Mouse (Mus musculus) midbrain, embryonic 15.5 days (tissue): ENCODE measurements at regions not wholly inside any gene's neighbourhood (a gene's known extent, or its start where the extent isn't known, plus 50 kb on each side); places are given as distances from the start of the nearest gene placed in this dataset.

Experiments
- ATAC-seq: fragments of 200-750 bp; cut with Nextera tagmentation; replicated peaks from 2 replicates; pipeline ENCODE4 v1.8.0; 2017; ENCODE audit warnings: moderate TSS enrichment
- H3K27ac ChIP-seq: fragments of 300-500 bp; sonication (generic); 2 replicates; pipeline ENCODE4 v1.5.1; 2015; ENCODE audit warnings: mild to moderate bottlenecking, inconsistent platforms
- H3K27me3 ChIP-seq: fragments of 300-500 bp; sonication (generic); replicated peaks from 2 replicates; pipeline ENCODE4 v1.6.1; 2015; ENCODE audit warnings: inconsistent platforms
- H3K36me3 ChIP-seq: fragments of 300-500 bp; sonication (generic); replicated peaks from 2 replicates; pipeline ENCODE4 v1.6.1; 2015; ENCODE audit warnings: inconsistent platforms
- H3K4me1 ChIP-seq: fragments of 300-500 bp; sonication (generic); 2 replicates; pipeline ENCODE4 v1.6.1; 2015; ENCODE audit warnings: inconsistent platforms
- H3K4me2 ChIP-seq: fragments of 300-500 bp; sonication (generic); 2 replicates; pipeline ENCODE4 v1.6.1; 2015; ENCODE audit warnings: inconsistent platforms, mild to moderate bottlenecking, moderate library complexity
- H3K4me3 ChIP-seq: fragments of 300-500 bp; sonication (generic); 2 replicates; pipeline ENCODE4 v1.5.1; 2015; ENCODE audit warnings: mild to moderate bottlenecking, inconsistent platforms
- H3K9ac ChIP-seq: fragments of 300-500 bp; sonication (generic); 2 replicates; pipeline ENCODE4 v1.6.1; 2015; ENCODE audit warnings: mild to moderate bottlenecking, inconsistent platforms
- H3K9me3 ChIP-seq: fragments of 300-500 bp; sonication (generic); 2 replicates; pipeline ENCODE4 v1.6.1; 2016; ENCODE audit warnings: inconsistent platforms
- WGBS: fragments of 180-500 bp; shearing (Covaris S2); methylation state at CpG from one replicate; pipeline ENCODE4 v1.1.7; 2015; ENCODE audit warnings: mixed read lengths; 5-methylcytosine and 5-hydroxymethylcytosine counted together

GRCm38 (mm10) chr7:36352761-36353160 is 345.2 kb upstream of the Tshz3 start:
- no peaks in the 10 kb centered on the region for H3K27me3 ChIP-seq
- H3K9me3 ChIP-seq: no peaks in the 10 kb centered on the region
- H3K4me3 ChIP-seq: no peak overlapping the region
- H3K4me1 ChIP-seq: no peaks in the 10 kb centered on the region
- no peak overlapping the region for H3K4me2 ChIP-seq
- H3K27ac ChIP-seq: no peak overlapping the region
- H3K9ac ChIP-seq: no peak overlapping the region
- 0 out of 2 replicates have a peak, but pooled peaks have one; percentile 27 for ATAC-seq
- 27% methylated on average over 2 of the region's 2 CpGs for WGBS
- H3K36me3 ChIP-seq: no peaks in the 10 kb centered on the region

DNA sequence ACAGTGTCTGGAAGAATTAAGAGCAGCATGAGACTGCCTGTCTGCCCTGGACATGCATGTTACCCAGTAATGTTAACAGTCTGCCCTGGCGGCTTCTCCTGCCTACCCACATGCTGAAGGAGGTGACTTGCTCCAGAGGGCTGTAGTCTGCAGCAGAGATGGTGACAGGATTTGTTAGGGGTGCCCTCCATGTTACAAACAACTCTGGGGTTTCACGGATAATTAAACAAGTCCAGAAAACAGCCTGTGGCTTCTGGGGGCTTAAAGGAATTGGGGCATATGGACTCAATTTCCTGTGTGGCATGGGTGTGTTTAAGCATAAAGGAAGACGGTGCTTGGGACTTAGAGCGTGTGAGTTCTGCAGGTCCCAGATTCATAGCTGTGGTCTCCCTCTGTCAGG is 347.3 kb upstream of the Tshz3 start:
- ATAC-seq: no peak
- no peaks in the 10 kb centered on the region for H3K36me3 ChIP-seq
- no peak overlapping the region for H3K9ac ChIP-seq
- H3K27me3 ChIP-seq: no peaks in the 10 kb centered on the region
- no peak overlapping the region for H3K27ac ChIP-seq
- 86% methylated on average over 4 of the region's 4 CpGs for WGBS
- H3K4me1 ChIP-seq: no peaks in the 10 kb centered on the region
- no peak overlapping the region for H3K4me2 ChIP-seq
- no peak overlapping the region for H3K4me3 ChIP-seq
- no peaks in the 10 kb centered on the region for H3K9me3 ChIP-seq

- Histone ChIP-seq H3K4me3 (no peak overlapping the region), H3K27ac (no peak overlapping the region), H3K27me3 (no peaks in the 10 kb centered on the region), H3K9ac (no peak overlapping the region), H3K4me2 (no peak overlapping the region), H3K36me3 (no peaks in the 10 kb centered on the region), H3K9me3 (no peaks in the 10 kb centered on the region), H3K4me1 (no peaks in the 10 kb centered on the region)
- 92% methylated on average over 8 of the region's 8 CpGs for WGBS
- ATAC-seq: no peak
Observed at GRCm38 (mm10) chr7:36348195-36348594, 349.7 kb upstream of the Tshz3 start.

DNA sequence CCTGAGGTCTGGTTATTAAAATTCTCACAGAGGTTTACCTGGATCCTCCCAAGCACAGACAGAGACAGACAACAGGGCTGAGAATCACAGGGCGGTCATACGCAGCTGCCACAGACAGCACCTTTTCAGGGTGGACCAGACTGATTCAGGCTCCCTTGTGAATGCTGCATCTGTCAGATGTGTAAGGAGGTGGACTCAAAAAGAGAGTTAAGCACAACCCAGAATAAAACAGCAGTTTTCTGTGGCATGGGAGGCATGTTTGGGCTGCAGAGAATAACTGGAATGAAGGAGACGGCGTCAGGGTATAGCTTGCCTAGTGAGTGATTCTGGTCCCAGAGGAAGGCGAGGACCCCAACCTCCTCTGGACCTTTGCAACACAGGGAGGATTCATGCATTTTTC is 363.1 kb upstream of the Tshz3 start:
- no peaks in the 10 kb centered on the region for H3K27me3 ChIP-seq
- no peak overlapping the region for H3K27ac ChIP-seq
- H3K4me1 ChIP-seq: 0 out of 2 replicates have a peak, but pooled peaks cover 4% of the 10 kb centered on the region
- no peak overlapping the region for H3K4me3 ChIP-seq
- H3K9ac ChIP-seq: no peak overlapping the region
- H3K9me3 ChIP-seq: no peaks in the 10 kb centered on the region
- ATAC-seq: no peak
- WGBS: 90% methylated on average over 5 of the region's 5 CpGs
- no peaks in the 10 kb centered on the region for H3K36me3 ChIP-seq
- H3K4me2 ChIP-seq: no peak overlapping the region

GRCm38 (mm10) chr7:36334091-36334490 is 363.8 kb upstream of the Tshz3 start:
- no peak overlapping the region for H3K9ac ChIP-seq
- H3K27me3 ChIP-seq: no peaks in the 10 kb centered on the region
- H3K4me2 ChIP-seq: no peak overlapping the region
- H3K27ac ChIP-seq: no peak overlapping the region
- no peaks in the 10 kb centered on the region for H3K9me3 ChIP-seq
- ATAC-seq: no peak
- H3K36me3 ChIP-seq: no peaks in the 10 kb centered on the region
- H3K4me3 ChIP-seq: no peak overlapping the region
- WGBS: 52% methylated on average over 5 of the region's 5 CpGs
- 0 out of 2 replicates have a peak, but pooled peaks cover 4% of the 10 kb centered on the region for H3K4me1 ChIP-seq

DNA sequence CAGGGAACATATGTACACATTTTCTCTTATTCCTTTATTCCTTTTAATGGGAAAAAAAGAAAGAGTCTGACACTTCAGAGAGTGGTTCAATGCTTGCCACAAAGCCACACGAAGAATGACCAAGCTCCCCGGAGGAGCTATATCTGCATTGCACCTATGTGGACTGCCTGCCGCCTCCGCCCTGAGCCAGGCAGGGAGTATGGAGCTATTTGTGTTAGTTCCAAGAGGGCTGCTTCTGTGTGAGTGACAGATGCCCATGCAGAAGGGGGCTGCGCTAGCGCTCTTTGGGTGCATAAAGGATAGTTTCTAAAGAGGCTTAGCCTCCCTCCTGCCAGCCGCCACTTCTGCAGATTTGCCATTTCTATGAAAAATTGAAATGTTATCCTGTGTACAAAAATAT is 365.3 kb upstream of the Tshz3 start:
- no peak overlapping the region for H3K9ac ChIP-seq
- 0 out of 2 replicates have a peak, but pooled peaks cover 4% of the 10 kb centered on the region for H3K4me1 ChIP-seq
- ATAC-seq: no peak
- no peak overlapping the region for H3K4me3 ChIP-seq
- no peak overlapping the region for H3K27ac ChIP-seq
- no peaks in the 10 kb centered on the region for H3K36me3 ChIP-seq
- no peaks in the 10 kb centered on the region for H3K9me3 ChIP-seq
- no peaks in the 10 kb centered on the region for H3K27me3 ChIP-seq
- no peak overlapping the region for H3K4me2 ChIP-seq
- WGBS: 79% methylated on average over 7 of the region's 7 CpGs

- no peak overlapping the region for H3K4me3 ChIP-seq
- 94% methylated on average over 2 of the region's 2 CpGs for WGBS
- H3K4me1 ChIP-seq: no peaks in the 10 kb centered on the region
- no peaks in the 10 kb centered on the region for H3K9me3 ChIP-seq
- no peak for ATAC-seq
- H3K9ac ChIP-seq: no peak overlapping the region
- H3K4me2 ChIP-seq: no peak overlapping the region
- no peaks in the 10 kb centered on the region for H3K27me3 ChIP-seq
- no peaks in the 10 kb centered on the region for H3K36me3 ChIP-seq
- no peak overlapping the region for H3K27ac ChIP-seq
Observed at GRCm38 (mm10) chr7:36328141-36328540, 369.8 kb upstream of the Tshz3 start.

- 81% methylated on average over 1 of the region's 1 CpGs for WGBS
- ATAC-seq: no peak
- Histone ChIP-seq H3K36me3 (no peaks in the 10 kb centered on the region), H3K27ac (no peak overlapping the region), H3K4me2 (no peak overlapping the region), H3K4me3 (no peak overlapping the region), H3K27me3 (no peaks in the 10 kb centered on the region), H3K4me1 (no peaks in the 10 kb centered on the region), H3K9me3 (no peaks in the 10 kb centered on the region), H3K9ac (no peak overlapping the region)
Observed at GRCm38 (mm10) chr7:36324035-36324434, 373.9 kb upstream of the Tshz3 start.

DNA sequence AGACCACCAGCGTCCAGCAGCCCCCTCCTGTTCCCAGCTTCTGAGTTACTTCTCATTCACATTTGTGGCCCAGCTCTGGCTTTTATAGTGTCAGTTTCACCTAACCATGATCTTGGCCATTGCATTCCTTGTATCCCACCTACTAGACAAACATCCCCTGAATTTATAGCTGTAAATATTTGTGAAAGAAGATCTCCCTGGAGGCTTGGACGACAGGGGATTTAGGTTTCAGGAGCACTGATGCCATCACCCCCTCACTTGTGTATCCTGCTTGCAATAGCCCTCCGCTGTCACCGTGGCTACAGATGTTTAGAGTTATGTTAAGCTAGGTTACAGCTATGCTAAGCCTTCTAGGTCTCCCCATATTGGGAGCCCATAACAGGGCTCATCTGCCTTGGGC is 375.7 kb upstream of the Tshz3 start:
- Histone ChIP-seq H3K4me1 (no peaks in the 10 kb centered on the region), H3K4me2 (no peak overlapping the region), H3K27me3 (no peaks in the 10 kb centered on the region), H3K4me3 (no peak overlapping the region), H3K9ac (no peak overlapping the region), H3K36me3 (no peaks in the 10 kb centered on the region), H3K9me3 (no peaks in the 10 kb centered on the region), H3K27ac (no peak overlapping the region)
- ATAC-seq: no peak
- 77% methylated on average over 4 of the region's 4 CpGs for WGBS

DNA sequence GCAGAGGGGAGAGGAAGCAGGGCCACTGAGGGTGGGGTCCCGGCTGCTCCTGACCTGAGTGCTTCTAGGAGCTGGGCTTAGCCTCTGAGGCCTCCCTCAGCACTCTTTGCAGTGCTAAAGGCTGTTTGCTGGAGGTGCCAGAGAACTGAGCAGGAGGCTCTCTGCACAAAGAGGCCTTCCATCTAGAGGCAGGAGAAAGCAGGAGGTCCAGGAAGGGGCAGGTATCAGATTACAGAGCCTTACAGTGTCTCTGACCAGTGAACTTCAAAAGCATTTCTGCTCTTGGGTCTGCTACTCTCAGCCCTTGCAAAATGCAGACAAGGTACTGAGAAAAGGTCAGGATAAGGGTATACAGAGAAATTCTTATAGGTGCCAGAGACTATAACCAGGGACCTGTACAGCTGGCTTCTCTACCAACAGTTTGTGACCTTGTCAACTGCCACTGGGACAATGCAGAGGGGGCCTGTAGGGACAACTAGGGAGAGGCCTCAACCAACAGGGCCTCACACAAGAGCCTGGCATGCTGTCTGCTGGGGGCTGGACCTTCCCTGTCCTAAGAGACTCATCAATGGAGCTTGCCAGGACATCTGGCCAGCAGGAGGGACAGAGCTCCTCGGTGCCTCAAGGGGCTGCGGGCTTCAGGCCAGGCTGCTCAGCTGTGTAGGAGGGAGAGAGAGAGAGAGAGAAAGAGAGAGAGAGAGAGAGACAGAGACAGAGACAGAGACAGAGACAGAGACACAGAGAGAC is 380.3 kb upstream of the Tshz3 start:
- Histone ChIP-seq H3K9ac (no peak overlapping the region), H3K27ac (no peak overlapping the region), H3K27me3 (no peaks in the 10 kb centered on the region), H3K9me3 (no peaks in the 10 kb centered on the region), H3K36me3 (no peaks in the 10 kb centered on the region), H3K4me1 (no peaks in the 10 kb centered on the region), H3K4me2 (no peak overlapping the region), H3K4me3 (no peak overlapping the region)
- no peak for ATAC-seq
- WGBS: 57% methylated on average over 3 of the region's 3 CpGs

DNA sequence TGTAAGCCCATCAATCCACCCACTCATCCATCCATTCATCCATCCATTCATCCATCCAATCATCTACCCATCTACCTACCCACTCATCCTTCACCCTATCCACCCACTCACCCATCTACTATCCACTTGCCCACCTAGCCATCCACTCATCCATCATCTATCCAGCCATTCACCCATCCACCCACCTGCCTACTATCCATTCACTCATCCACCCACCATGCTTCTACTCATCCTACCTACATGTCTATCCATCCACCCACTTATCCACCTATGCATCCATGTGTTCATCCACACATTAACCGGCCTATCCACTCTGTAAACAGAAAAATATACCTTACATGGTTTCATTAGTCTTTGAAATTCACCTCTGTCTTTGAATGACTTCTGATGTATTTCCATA is 384.2 kb upstream of the Tshz3 start:
- H3K27me3 ChIP-seq: no peaks in the 10 kb centered on the region
- H3K9ac ChIP-seq: no peak overlapping the region
- ATAC-seq: no peak
- H3K4me2 ChIP-seq: no peak overlapping the region
- WGBS: 96% methylated on average over 1 of the region's 1 CpGs
- H3K27ac ChIP-seq: no peak overlapping the region
- no peaks in the 10 kb centered on the region for H3K9me3 ChIP-seq
- H3K36me3 ChIP-seq: no peaks in the 10 kb centered on the region
- no peaks in the 10 kb centered on the region for H3K4me1 ChIP-seq
- no peak overlapping the region for H3K4me3 ChIP-seq

- Histone ChIP-seq H3K4me2 (no peak overlapping the region), H3K4me3 (no peak overlapping the region), H3K27me3 (no peaks in the 10 kb centered on the region), H3K9me3 (no peaks in the 10 kb centered on the region), H3K36me3 (no peaks in the 10 kb centered on the region), H3K4me1 (no peaks in the 10 kb centered on the region), H3K9ac (no peak overlapping the region), H3K27ac (no peak overlapping the region)
- WGBS: 91% methylated on average over 5 of the region's 5 CpGs
- no peak for ATAC-seq
Observed at GRCm38 (mm10) chr7:36309761-36310605, 387.9 kb upstream of the Tshz3 start.

DNA sequence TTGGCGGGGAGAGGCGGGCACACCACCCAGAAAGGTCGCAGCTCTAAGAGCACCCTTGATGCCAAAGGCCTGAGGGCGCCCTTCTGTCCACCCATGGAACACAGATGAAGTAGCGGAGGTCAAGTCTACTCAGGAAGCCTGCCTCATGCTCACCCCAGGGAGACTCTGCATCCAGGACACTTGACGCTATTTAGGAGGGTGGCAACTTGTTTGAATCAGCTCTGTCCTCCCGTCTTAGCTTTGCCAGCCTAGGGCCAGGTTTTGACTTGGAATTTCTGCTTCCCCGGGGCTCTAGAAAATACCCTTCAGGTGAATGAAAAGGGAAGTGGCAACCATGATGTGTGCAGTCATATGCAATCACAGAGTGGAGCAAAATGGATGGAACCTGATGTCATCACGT is 389.2 kb upstream of the Tshz3 start:
- Histone ChIP-seq H3K4me1 (no peaks in the 10 kb centered on the region), H3K4me3 (no peak overlapping the region), H3K36me3 (no peaks in the 10 kb centered on the region), H3K9ac (no peak overlapping the region), H3K9me3 (no peaks in the 10 kb centered on the region), H3K27ac (no peak overlapping the region), H3K4me2 (no peak overlapping the region), H3K27me3 (no peaks in the 10 kb centered on the region)
- no peak for ATAC-seq
- 88% methylated on average over 9 of the region's 9 CpGs for WGBS
